Mouse (Mus musculus): Measurements from ENCODE around the gene Meis2.

DNA sequence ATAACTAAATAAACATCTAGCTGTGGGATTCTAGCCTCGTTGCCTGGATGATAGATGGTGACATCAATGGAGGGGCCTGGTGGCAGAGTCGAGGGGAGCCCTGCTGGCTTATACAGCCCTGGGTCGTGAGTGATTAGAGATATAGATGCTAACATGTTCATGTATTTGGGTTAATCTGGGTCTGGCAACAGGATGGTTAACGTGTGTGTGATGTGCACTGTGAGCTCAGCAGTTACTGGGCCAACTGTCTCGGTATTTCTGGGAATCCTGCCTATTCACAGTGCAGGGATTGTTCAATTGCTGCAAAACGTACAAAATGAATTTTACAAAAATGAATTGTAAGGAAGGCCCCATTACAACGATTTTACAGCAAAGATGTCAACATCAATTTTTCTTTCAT lies 20.6 kb downstream of the Meis2 start:
- no peak for TF ChIP-seq CTCF (IDR thresholded peaks at IDR 0.05; ENCODE audit: control insufficient read depth, insufficient read depth, insufficient replicate concordance, low read depth, low read length)
- no peak for TF ChIP-seq POLR2A (IDR thresholded peaks at IDR 0.05; ENCODE audit: control insufficient read depth, low read depth, low read length)
